Mouse (Mus musculus) T-helper 1 cell (primary cell): ENCODE results near the gene Atp6v0a4.

Experiments
- in situ Hi-C: fragments of 300-600 bp; cut with MboI, MseI; formaldehyde crosslinking; loops from one replicate; pipeline ENCODE4 v1.15.1; 2025; ENCODE audit warnings: high pct_unique_total_duplicates

The Atp6v0a4 gene

DNA sequence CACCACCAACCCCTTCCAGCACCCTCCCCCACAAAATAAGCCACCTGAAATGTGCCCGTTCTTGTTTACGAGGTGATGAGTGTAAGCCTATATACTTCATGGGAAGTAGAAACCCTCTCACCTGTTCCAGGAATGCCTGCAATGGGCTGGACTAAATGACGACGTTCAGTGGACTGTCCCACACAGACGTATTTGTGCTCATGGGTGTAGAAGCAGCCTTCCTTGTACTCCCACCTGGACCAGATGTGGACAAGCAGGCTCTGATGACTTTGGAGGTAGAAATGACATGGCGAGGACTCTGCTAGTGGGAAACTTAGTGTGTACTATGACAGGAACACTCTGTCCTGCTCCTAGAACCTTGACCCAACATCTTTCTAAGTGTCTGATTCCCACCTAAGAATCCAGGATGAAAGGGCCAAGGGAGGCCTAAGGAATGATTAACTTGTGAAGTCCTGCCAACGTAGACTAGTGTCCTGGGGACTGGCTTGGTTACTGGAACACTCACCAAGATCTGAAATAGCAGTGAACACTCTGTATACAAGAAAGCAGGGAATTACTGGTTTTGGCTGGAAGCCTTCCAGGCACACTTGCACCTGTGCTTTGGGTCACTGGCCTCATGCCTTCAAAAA, at the start of gene Atp6v0a4:
Gene Atp6v0a4, minus strand, starts transcription at position 380 of the 629 bp plus-strand sequence.
- in situ Hi-C loops = no loop called here

DNA sequence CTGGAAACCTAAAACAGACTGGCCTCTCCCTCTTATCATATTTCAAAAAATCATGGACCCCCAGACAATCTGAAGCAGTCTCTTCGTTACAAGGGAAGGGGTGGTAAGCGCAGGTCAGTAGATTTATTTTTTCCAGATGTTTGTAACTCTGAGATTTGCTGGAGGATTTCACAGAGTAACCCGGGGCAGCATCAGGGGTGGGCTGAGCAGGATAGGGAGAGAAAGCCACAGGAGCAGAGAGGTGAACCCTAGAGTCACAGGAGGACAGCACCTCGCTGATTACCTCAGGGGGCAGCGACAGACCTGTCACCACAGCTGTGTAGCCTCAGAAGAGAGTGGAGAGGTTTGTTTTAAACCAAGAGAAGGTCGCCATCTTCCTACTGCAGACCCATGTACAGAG, 41.0 kb upstream of the Atp6v0a4 start:
- in situ Hi-C loops = loop anchor here (5.0 kb wide), 1 partner anchor 87 kb away; the partner anchor contains the start of gene D630045J12Rik

DNA sequence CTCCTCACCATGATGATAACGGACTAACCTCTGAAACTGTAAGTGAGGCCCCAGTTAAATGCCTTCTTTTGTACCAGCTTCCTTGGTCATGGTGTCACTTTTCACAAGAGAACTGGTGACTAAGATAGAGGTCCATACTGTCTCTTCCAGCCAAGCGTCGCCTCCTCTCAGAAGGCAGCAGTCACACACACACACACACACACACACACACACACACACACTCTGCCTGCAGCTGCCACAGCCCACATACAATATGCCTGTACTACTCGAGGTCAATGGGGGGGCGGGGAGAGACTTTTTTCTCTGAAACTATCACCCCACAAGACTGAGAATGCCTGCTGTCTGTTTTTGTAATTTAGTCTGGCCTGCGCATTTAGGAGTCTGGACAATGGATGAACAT, 40.3 kb upstream of the Atp6v0a4 start:
- in situ Hi-C loops = loop anchor here (5.0 kb wide), 1 partner anchor 88 kb away; the partner anchor contains the start of gene D630045J12Rik

- in situ Hi-C loops = no loop called here
Measured at GRCm38 (mm10) chr6:38162825-38163504, 38.6 kb upstream of the Atp6v0a4 start.

GRCm38 (mm10) chr6:38160556-38160955, 36.2 kb upstream of the Atp6v0a4 start:
- in situ Hi-C loops = no loop called here

DNA sequence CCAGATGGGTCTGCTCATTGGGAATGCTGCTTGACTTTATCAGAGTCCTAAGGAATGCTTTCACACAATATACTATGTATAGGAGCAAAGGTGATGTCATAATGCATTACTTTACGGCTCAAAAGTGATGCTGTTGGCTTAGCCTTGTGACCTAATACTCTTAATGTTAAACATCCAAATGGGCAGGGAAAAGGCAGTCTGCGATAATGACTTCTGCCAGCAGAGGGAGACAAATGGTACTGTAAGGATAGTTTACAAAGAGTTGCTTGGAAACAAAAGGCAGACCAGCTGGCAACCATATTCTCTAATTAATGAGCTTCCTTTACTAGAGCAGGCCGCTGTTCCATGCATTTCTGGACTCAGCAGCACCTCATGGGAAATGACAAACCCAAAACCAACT, 35.7 kb upstream of the Atp6v0a4 start:
- in situ Hi-C loops = no loop called here

DNA sequence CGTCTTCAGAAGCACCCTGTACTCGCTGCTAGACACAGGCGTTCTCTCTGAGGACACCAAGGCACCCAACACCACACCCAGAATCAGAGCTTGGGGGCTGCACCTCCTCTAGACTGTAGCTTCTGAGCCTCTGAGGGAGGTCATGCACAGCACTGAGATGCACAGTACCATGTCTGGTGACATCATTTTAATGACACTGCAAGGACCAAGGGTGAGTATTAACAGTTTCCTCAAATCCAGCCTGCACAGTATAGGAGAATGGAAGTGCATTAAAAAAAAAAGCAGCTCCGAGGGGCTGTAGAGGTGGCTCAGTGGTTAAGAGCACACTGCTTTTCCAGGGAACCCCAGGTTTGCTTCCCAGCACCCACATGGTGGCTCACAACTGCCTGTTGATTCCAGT, 35.2 kb upstream of the Atp6v0a4 start:
- in situ Hi-C loops = loop anchor here (10.0 kb wide), 1 partner anchor 1575 kb away; no protein-coding TSS in a partner anchor

DNA sequence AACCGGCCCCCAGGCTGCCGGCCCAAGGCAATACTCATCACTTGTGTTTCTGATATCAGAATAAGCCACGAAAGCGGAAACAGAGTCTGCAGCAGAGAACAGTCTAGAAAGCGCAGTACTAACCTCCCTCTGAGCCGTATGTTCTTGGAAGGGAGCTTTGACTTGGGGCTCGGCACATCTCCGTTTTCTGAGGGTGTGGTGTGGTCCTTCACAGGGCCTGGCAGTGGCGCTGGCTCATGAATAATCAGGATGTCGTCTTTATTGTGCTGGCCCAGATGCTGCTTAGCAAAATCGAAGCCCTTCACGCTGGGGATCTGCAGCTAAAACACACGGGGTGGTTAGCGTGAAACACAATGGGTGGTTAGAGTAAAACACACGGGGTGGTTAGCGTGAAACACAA, 33.5 kb upstream of the Atp6v0a4 start:
- in situ Hi-C loops = loop anchor here (10.0 kb wide), 1 partner anchor 1577 kb away; no protein-coding TSS in a partner anchor

DNA sequence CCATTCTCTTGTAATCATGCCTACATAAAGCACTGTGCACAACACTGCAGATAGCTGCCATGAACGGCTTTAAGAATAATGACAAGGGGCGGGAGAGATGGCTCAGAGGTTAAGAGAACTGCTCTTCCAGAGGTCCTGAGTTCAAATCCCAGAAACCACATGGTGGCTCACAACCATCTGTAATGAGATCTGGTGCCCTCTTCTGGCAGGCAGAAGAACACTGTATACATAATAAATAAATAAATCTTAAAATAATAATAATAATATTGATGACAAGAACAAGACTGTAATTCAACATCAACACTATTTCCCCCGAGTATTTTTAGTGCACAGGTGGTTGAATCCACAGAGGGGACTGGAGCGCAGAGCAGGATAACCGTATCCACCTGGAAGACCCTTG, 31.8 kb upstream of the Atp6v0a4 start:
- in situ Hi-C loops = loop anchor here (10.0 kb wide), 1 partner anchor 1579 kb away; no protein-coding TSS in a partner anchor

DNA sequence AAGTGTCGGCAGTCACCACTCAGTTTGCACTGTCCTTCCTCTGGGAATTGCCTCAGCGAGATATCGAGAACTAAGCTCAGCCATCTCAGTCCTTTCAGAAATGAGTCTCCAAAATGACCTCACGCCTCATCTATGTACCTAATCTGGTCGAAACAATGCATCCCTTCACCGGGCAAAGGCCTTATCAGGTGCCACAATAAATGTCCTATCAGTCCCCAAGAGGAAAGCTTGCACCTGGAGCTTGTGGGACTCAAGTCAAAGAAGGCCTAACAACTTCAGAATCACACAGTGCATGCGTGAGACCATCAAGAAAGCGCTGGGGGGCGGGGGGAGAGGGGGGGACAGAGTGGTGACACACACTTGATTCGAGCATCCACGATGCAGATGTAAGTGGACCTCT, 27.9 kb upstream of the Atp6v0a4 start:
- in situ Hi-C loops = loop anchor here (10.0 kb wide), 1 partner anchor 1582 kb away; no protein-coding TSS in a partner anchor

DNA sequence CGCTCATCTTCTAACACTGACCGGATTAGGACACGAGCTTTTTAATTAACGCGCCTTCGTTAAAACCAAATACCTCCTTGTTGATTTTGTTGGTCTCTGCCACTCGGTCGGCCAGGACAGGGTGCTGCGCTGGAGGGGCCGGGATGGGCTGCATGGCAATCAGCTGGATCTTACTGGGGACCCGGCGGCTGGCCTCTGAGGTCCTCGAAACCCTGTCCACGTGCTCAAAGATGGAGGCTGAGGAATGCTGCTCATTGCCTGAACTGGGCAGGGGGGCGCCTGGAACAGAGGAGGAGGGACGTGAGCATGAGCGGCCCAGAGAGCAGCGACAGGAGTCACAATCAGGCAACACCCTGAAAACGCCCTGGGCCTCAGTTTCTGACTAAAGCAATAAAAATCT, 25.1 kb upstream of the Atp6v0a4 start:
- in situ Hi-C loops = no loop called here

- in situ Hi-C loops = no loop called here
Measured at GRCm38 (mm10) chr6:38148626-38149025, 24.2 kb upstream of the Atp6v0a4 start.

DNA sequence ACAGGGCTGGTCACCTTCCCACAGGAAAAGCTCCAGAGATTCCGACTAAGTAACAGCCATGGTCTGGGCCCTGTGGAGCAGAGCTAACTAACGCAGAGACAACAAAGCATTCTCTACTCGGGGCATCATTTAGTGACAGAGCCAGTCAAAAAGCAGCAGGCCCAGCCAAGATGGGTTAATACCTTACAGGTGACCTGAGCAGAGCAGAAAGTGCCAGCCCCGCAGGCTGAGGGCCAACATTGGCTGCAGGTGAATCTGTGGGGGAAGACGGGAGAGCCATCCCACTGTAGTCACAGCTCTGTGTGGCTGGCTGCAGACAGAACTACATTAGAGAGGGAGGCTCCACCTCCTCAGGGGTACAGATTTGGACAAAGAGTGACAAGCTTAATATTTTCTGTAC, 22.9 kb upstream of the Atp6v0a4 start:
- in situ Hi-C loops = no loop called here

DNA sequence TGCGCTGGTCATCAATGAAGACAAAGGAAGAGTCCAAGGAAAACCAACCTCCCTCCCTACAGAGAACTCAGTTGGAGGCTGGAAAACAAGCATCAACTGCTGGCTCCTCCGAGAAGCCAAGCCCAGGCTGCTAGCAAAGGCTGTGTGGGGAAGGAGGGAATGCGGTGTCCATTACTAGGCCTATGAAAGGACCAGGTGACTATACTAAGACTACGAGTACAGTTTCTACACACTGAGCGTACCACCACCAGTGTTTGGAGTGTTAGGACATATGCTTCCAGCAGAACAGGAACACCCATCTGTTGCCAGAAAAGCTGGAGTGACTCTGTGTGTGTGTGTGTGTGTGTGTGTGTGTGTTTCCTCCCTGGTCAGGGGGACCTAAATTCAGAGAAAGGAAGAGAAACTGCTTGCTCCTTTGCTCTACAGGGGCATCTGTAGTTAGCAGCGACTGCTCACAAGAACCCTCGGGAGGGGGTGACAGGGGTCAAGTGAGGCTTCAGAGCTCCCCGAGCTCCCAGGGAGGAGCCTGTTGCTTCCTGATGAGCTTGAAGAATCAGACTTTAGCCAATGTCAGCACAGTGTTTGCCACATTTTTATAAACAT, 21.2 kb upstream of the Atp6v0a4 start:
- in situ Hi-C loops = no loop called here

DNA sequence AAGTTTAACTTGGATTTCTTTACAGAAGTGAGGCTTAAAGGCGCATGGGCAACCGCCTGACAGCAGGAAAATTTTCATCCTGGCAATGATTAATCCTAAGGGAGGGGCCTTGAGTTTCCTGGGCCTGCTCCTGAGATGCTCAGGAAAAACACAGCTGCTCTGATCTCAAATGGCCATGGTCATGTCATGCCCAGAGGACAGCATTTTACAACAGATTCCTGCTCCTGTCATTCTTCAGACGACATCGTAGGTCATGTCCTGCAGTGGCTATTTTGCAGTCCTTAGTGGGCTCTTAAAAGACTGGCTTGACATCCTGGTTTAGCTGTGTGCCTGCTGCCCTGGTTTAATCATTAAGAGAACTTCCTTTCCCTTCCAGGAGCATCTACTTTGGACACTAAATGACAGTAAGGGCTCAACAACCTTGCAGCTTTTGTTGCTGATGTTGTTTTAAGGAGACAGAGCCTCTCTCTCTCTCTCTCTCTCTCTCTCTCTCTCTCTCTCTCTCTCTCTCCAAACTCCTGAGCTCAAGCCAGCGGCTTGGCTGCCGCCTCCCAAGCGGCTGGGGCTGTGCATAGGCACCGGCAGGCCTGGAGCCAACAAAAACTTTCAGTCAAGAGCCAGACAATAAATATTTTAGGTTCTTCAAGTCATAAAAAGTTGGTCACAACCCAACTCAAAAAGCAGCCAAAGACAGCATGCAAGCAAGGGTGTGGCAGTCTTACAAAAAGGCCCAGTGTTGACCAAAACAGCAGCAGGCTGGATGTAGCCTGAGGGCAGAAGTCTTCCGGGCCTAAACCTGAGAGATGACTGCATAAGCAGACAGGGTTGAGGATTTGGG, 20.0 kb upstream of the Atp6v0a4 start:
- in situ Hi-C loops = no loop called here

DNA sequence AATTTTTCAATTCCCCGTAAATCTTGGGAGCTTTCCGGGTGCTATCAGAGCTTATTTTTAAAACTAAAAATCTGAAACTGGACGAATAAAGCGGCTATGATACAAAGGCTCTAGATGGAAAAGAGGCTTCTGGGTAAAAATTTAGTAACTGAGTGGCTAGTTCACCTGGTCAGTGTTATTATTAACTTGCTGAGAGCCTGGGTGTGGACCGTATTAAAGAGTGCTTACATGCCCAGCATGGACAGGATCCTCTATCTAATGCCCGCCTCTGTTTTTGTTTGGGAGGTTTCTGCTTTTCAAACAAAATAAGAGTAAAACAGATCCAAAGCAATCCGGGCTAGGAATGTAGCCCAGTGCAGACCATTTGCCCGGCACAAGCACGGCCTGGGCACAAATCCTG, 16.0 kb upstream of the Atp6v0a4 start:
- in situ Hi-C loops = no loop called here

GRCm38 (mm10) chr6:38139086-38139485, 14.7 kb upstream of the Atp6v0a4 start:
- in situ Hi-C loops = no loop called here

- in situ Hi-C loops = no loop called here
Measured at GRCm38 (mm10) chr6:38134806-38135559, 10.6 kb upstream of the Atp6v0a4 start.

GRCm38 (mm10) chr6:38131801-38132231, 7.4 kb upstream of the Atp6v0a4 start:
- in situ Hi-C loops = no loop called here

- in situ Hi-C loops = no loop called here
Measured at GRCm38 (mm10) chr6:38129883-38130282, 5.5 kb upstream of the Atp6v0a4 start.

GRCm38 (mm10) chr6:38128115-38128514, 3.7 kb upstream of the Atp6v0a4 start:
- in situ Hi-C loops = no loop called here
